Mouse (Mus musculus) limb, embryonic 15.5 days (tissue): ENCODE results near the gene Pmf1. TPM values are rescaled to one million over a fixed set of nuclear protein-coding genes. Genes with fewer than 3 reads are reported as not detected.

Experiments
- ATAC-seq: fragments of 200-750 bp; cut with Nextera tagmentation; 2 replicates; pipeline ENCODE4 v1.8.0; 2017; ENCODE audit warnings: low read depth, moderate TSS enrichment; ENCODE audit not compliant: insufficient number of reproducible peaks, low FRiP score, low TSS enrichment
- H3K27ac ChIP-seq: fragments of 300-500 bp; sonication (generic); 2 replicates; pipeline ENCODE4 v1.5.1; 2015; ENCODE audit warnings: moderate library complexity, mild to moderate bottlenecking, inconsistent platforms
- H3K27me3 ChIP-seq: fragments of 300-500 bp; sonication (generic); 2 replicates; pipeline ENCODE4 v1.6.1; 2015; ENCODE audit warnings: inconsistent platforms
- H3K36me3 ChIP-seq: fragments of 300-500 bp; sonication (generic); 2 replicates; pipeline ENCODE4 v1.6.1; 2015; ENCODE audit warnings: inconsistent platforms
- H3K4me1 ChIP-seq: fragments of 300-500 bp; sonication (generic); 2 replicates; pipeline ENCODE4 v1.6.1; 2015; ENCODE audit warnings: inconsistent platforms
- H3K4me2 ChIP-seq: fragments of 300-500 bp; sonication (generic); 2 replicates; pipeline ENCODE4 v1.6.1; 2015; ENCODE audit warnings: mild to moderate bottlenecking, inconsistent platforms
- H3K4me3 ChIP-seq: fragments of 300-500 bp; sonication (generic); 2 replicates; pipeline ENCODE4 v1.5.1; 2015; ENCODE audit warnings: mild to moderate bottlenecking, inconsistent platforms
- H3K9ac ChIP-seq: fragments of 300-500 bp; sonication (generic); 2 replicates; pipeline ENCODE4 v1.6.1; 2015; ENCODE audit warnings: inconsistent platforms
- H3K9me3 ChIP-seq: fragments of 300-500 bp; sonication (generic); 2 replicates; pipeline ENCODE4 v1.6.1; 2016; ENCODE audit warnings: inconsistent platforms
- WGBS: fragments of 180-500 bp; shearing (Covaris S2); methylation state at CpG from one replicate; pipeline ENCODE4 v1.1.7; 2015; 5-methylcytosine and 5-hydroxymethylcytosine counted together
- polyA plus RNA-seq: library from polyadenylated mRNA; unstranded; fragments of >200 nt; fragmentation: Nextera tagmentation; extraction: Ambion mirVana; gene quantifications from 2 replicates; pipeline ENCODE4 v1.2.1, GENCODE M21; 2015

The Pmf1 gene
- polyA plus RNA-seq, 1 experiment from 2014 or later = 94.9 TPM

GRCm38 (mm10) chr3:88450379-88451131 is 40.4 kb upstream of the Pmf1 start:
- H3K9me3 ChIP-seq = no peaks in the 10 kb centered on the region

DNA sequence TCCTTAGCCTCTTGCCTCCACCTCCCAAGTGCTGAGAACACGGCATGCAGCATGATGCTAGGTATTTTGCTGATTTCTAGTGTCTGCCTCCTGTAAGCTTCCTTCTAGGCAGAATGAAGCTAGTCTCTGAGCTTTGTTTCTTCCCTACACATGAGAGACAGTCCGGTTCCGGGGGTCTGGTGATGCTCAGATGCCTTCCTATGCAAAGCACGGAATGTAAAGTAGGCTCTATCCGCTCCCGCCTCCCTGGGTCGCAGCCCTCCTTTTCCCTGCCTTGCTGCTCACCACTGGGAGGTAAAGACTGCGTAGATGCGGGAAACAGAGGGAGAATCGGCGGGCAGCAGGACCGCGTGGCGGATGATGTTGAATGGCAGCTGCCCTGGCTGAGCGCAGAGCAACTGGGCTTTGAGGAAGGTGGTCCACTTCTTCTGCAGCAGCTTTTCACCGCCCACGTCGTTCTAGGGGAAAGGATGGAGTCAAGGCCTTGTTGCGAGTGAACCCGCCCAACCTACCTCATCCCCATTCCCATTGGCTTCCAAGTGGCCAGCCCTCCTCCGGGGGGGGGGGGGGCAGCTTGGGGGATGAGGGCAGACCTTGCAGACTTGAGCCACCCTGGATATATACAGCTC is 39.4 kb upstream of the Pmf1 start:
- Histone ChIP-seq H3K36me3 (no peaks in the 10 kb centered on the region), H3K4me3 (peak overlapping the region; percentile 36), H3K4me2 (peak overlapping the region; percentile 49), H3K27me3 (no peaks in the 10 kb centered on the region), H3K9ac (peak overlapping the region; percentile 51; the same call in 1 of the 2 replicates), H3K9me3 (no peaks in the 10 kb centered on the region), H3K27ac (peak overlapping the region; percentile 63), H3K4me1 (peaks cover 16% of the 10 kb centered on the region)
- 10% methylated on average over 21 of the region's 21 CpGs for WGBS
- ATAC-seq = peak; percentile 77

More at GRCm38 (mm10) chr3:88450379-88451131, 40.4 kb upstream of the Pmf1 start:
- Histone ChIP-seq H3K27ac (no peak overlapping the region), H3K4me2 (no peak overlapping the region), H3K4me3 (no peak overlapping the region), H3K36me3 (no peaks in the 10 kb centered on the region), H3K4me1 (peaks cover 25% of the 10 kb centered on the region), H3K9ac (no peak overlapping the region), H3K27me3 (no peaks in the 10 kb centered on the region)
- WGBS = 71% methylated on average over 12 of the region's 12 CpGs
- no peak for ATAC-seq

DNA sequence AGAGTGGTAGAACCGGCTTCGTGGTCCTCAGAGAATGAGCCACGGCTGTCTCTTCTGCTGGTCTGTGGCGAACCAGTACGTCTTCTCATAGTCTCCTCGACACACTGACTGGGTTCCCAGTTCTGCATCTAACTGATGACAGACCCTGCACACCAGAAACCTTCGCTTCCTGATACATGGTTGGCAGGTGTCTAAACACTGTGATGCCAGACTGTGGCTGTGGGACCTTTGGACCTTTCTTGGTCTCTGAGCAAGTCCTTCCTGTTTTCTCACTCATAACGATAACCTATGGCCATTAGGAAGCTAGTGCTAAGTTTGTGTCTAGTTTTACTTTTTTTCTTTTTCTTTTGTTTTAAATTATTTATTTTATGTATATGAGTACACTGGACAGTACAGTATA is 38.3 kb upstream of the Pmf1 start:
- H3K9ac ChIP-seq = no peak overlapping the region
- no peak overlapping the region for H3K27ac ChIP-seq
- no peak overlapping the region for H3K4me2 ChIP-seq
- ATAC-seq = no peak
- H3K4me1 ChIP-seq = peaks cover 15% of the 10 kb centered on the region
- H3K4me3 ChIP-seq = no peak overlapping the region
- 90% methylated on average over 8 of the region's 8 CpGs for WGBS
- H3K9me3 ChIP-seq = no peaks in the 10 kb centered on the region
- no peaks in the 10 kb centered on the region for H3K36me3 ChIP-seq
- no peaks in the 10 kb centered on the region for H3K27me3 ChIP-seq

DNA sequence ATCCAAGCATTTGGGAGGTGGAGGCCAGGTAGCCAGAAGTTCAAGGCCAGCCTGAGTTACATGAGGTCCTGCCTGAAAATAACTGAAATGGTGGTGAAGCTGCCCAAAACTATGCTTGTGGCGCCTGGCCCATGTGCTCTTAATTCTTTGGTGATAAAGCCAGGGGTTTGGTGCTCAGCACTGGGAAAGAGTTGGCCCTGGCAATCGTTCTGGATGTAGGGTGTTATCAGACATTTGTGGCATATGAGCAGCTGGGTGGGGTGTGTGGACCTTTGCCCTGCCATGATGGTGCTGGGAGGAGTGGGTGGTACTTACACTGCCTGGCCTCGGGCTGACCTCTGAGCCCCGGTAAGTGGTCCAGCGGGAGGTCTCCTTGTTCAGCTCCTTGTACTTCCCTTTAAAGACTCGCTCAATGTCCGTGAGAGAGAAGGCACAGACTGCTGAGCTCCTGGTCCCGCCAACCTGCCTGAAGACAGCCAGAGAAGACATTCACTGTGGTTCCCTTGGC is 37.6 kb upstream of the Pmf1 start:
- H3K36me3 ChIP-seq = no peaks in the 10 kb centered on the region
- H3K4me2 ChIP-seq = no peak overlapping the region
- no peak overlapping the region for H3K27ac ChIP-seq
- 59% methylated on average over 8 of the region's 8 CpGs for WGBS
- no peaks in the 10 kb centered on the region for H3K9me3 ChIP-seq
- no peak for ATAC-seq
- H3K27me3 ChIP-seq = no peaks in the 10 kb centered on the region
- H3K4me1 ChIP-seq = peaks cover 13% of the 10 kb centered on the region
- H3K9ac ChIP-seq = no peak overlapping the region
- no peak overlapping the region for H3K4me3 ChIP-seq

DNA sequence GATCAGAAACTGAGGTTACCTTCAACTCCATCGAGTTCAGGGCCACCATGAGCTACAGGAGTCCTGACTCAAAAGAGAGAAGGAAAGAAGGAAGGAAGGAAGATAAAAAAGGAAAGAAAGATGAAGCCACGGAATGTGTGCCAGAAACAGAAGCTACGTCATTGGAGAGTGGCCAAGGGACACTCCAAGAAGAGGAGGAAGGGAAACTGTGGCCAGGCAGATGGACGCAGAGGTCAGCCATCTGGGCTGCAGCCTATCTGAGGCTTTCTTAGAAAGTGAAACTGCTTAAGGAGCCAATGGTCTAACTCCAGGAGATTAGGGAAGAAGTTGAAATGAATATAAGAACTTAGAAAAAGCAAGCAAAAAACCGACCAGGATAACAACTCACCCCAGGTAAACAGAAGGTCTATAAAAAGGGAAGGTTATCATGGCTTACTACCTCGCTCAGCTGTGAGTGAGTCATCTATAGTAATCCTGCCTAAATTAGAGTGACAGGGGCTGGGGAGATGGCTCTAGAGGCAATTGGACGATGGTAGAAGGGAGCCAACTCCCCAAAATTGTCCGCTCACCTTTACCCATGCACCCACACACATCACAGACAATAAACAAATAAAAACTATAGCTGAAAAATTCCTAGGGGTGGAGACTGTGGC is 36.5 kb upstream of the Pmf1 start:
- Histone ChIP-seq H3K27me3 (no peaks in the 10 kb centered on the region), H3K9ac (no peak overlapping the region), H3K4me3 (no peak overlapping the region), H3K9me3 (no peaks in the 10 kb centered on the region), H3K36me3 (no peaks in the 10 kb centered on the region), H3K4me1 (peaks cover 13% of the 10 kb centered on the region), H3K27ac (no peak overlapping the region), H3K4me2 (no peak overlapping the region)
- WGBS = 58% methylated on average over 8 of the region's 8 CpGs
- no peak for ATAC-seq

GRCm38 (mm10) chr3:88442888-88443287 is 32.8 kb upstream of the Pmf1 start:
- no peak overlapping the region for H3K4me3 ChIP-seq
- 69% methylated on average over 7 of the region's 7 CpGs for WGBS
- no peak overlapping the region for H3K27ac ChIP-seq
- H3K4me2 ChIP-seq = no peak overlapping the region
- H3K27me3 ChIP-seq = no peaks in the 10 kb centered on the region
- no peak overlapping the region for H3K9ac ChIP-seq
- no peaks in the 10 kb centered on the region for H3K9me3 ChIP-seq
- H3K4me1 ChIP-seq = peaks cover 18% of the 10 kb centered on the region
- ATAC-seq = no peak
- H3K36me3 ChIP-seq = 0 out of 2 replicates have a peak, but pooled peaks cover 4% of the 10 kb centered on the region

DNA sequence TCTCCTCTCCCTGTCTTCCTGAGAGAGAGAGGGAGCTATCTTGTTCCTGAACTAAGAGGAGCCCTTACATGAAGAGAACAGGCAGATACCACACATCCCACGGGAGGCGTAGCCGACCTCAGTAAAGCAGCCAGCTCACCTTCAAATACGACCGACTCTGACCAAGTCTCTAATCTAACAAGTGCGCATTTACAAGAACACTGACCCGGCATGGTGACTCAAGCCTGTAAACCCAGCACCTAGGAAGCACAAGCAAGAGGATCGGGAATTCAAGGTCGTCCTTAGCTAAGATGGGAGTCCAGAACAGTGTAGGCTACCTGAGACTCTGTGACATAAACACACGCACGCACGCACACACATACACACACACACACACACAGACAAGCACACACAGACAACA is 32.4 kb upstream of the Pmf1 start:
- 0 out of 2 replicates have a peak, but pooled peaks cover 3% of the 10 kb centered on the region for H3K27me3 ChIP-seq
- H3K4me1 ChIP-seq = peaks cover 21% of the 10 kb centered on the region
- 0 out of 2 replicates have a peak, but pooled peaks cover 4% of the 10 kb centered on the region for H3K36me3 ChIP-seq
- H3K4me3 ChIP-seq = no peak overlapping the region
- H3K4me2 ChIP-seq = no peak overlapping the region
- no peaks in the 10 kb centered on the region for H3K9me3 ChIP-seq
- 70% methylated on average over 12 of the region's 12 CpGs for WGBS
- ATAC-seq = no peak
- no peak overlapping the region for H3K9ac ChIP-seq
- no peak overlapping the region for H3K27ac ChIP-seq

DNA sequence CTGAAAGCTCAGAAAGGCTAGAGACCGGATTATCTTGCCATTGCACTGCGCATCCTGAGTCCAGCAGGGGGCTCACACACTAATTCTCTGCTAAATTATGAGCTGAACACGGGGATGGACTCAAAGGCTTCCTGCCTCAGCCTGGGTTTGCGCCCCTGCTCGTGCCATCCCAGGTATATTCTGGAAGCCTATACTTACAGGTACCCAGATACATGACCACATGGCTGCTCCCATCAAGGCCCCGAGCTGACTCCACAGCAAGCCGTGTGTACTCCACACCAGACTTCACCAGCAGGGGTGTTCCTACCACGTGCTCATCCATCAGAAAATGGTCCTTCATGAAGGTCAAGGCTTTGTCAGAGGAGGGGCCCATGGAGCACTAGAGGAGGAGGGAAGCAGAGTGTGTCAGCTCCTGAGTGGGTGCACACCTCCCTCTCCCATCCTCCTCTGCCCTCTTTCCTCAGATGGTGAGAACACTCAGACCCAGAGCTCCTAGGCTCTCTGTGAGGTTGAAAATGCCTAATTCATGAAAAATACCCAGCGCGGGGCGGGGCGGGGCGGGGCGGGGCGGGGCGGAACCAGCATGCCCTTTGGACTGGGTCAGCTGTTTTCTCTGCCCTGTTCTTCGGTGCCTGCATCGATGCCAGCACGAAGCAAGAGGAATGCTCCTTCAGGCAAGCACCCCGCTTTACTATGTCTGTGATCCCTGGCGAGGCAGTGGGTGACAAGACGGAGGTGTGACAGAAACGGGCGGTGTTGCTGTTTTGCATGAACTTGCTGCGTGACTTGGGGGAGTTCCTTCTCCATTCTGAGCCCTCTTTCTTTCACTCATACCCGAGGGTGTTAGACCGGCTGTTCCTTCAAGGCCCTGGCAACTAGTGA is 30.6 kb upstream of the Pmf1 start:
- 0 out of 2 replicates have a peak, but pooled peaks cover 3% of the 10 kb centered on the region for H3K27me3 ChIP-seq
- peaks cover 32% of the 10 kb centered on the region for H3K4me1 ChIP-seq
- no peak overlapping the region for H3K9ac ChIP-seq
- WGBS = 19% methylated on average over 27 of the region's 27 CpGs
- H3K4me3 ChIP-seq = no peak overlapping the region
- peak overlapping the region; percentile 26; the same call in 1 of the 2 replicates for H3K4me2 ChIP-seq
- no peak overlapping the region for H3K27ac ChIP-seq
- H3K9me3 ChIP-seq = no peaks in the 10 kb centered on the region
- ATAC-seq = no peak
- 0 out of 2 replicates have a peak, but pooled peaks cover 4% of the 10 kb centered on the region for H3K36me3 ChIP-seq

DNA sequence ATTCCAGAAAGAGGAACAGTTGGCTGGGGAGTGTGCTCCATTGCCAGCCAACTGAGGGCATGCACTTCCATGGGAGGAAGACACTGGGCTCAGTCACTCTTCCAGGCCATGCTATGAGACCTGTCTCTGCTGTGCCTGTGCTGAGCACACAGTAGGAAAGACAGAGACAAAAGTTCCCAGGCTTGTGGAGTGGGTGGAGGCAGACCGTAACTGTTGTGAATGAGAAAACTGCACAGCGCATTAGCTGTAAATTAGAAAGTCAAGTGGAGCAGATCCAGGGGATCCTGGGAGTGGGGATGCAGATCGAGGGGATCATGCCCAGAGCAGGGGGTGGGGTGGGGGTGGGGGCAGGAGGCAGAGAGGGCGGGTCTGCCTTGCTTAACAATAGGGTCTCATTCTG is 29.5 kb upstream of the Pmf1 start:
- WGBS = 60% methylated on average over 4 of the region's 4 CpGs
- Histone ChIP-seq H3K9me3 (no peaks in the 10 kb centered on the region), H3K27ac (no peak overlapping the region), H3K4me2 (no peak overlapping the region), H3K36me3 (0 out of 2 replicates have a peak, but pooled peaks cover 4% of the 10 kb centered on the region), H3K4me1 (peaks cover 36% of the 10 kb centered on the region), H3K9ac (no peak overlapping the region), H3K4me3 (no peak overlapping the region), H3K27me3 (0 out of 2 replicates have a peak, but pooled peaks cover 3% of the 10 kb centered on the region)
- no peak for ATAC-seq

DNA sequence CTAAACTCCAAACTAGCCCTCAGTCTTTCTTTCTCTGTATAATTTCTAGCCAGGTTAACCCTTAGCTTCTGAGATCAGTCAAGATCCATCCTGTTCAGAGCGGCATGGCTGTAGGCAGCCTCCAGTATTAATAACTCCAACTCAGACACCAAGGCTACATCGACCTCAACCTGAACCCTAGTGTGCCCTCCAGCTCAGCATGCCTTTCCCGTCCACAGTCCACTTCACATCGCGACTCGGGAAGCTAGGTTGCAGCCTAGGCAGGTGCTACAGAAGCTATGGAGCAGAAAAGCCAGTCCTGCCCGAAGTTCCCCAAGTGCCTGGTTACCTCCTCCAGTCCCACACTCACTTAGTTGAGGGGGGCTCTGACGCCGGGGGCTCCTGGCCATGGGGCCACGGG is 27.3 kb upstream of the Pmf1 start:
- 77% methylated on average over 10 of the region's 10 CpGs for WGBS
- Histone ChIP-seq H3K27me3 (0 out of 2 replicates have a peak, but pooled peaks cover 3% of the 10 kb centered on the region), H3K9me3 (no peaks in the 10 kb centered on the region), H3K9ac (no peak overlapping the region), H3K4me1 (peaks cover 36% of the 10 kb centered on the region), H3K27ac (no peak overlapping the region), H3K4me3 (no peak overlapping the region; the same call in 1 of the 2 replicates), H3K4me2 (no peak overlapping the region), H3K36me3 (0 out of 2 replicates have a peak, but pooled peaks cover 4% of the 10 kb centered on the region)
- no peak for ATAC-seq
